Mouse (Mus musculus) olfactory bulb, adult 2 months (tissue): Measurements from ENCODE around the gene Fcrl6.

Experiments
- CTCF ChIP-seq: fragments of 200-500 bp; IDR thresholded peaks from 2 replicates; pipeline ENCODE4 v1.5.1; 2012; ENCODE audit warnings: low read depth, mild to moderate bottlenecking, low read length, moderate library complexity; ENCODE audit not compliant: insufficient read depth
- POLR2A ChIP-seq: fragments of 200-500 bp; IDR thresholded peaks from 2 replicates; pipeline ENCODE4 v1.6.1; 2012; ENCODE audit warnings: mild to moderate bottlenecking, low read depth, low read length, moderate library complexity; ENCODE audit not compliant: insufficient read depth

DNA sequence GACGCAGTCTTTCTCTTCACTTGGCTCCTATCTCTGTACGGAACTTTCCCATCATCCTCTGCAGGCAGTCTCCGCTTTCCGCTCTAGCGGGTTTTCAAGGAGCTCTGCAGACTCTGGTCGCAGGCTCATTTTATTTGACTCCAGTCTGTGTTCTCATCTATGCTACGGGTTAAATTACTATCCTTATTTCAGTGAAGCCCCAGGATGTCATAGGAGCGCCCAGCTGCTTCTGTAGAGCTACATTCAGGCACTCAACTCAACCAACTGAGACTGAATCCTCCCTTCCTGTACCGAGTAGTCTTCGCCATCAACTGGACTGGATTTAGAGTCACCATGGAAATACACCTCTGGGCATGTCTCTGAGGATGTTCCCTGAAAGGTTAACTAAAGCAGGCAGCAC, 12.3 kb upstream of the Fcrl6 start:
- TF ChIP-seq CTCF (no peak), POLR2A (no peak)
